Mouse (Mus musculus): ENCODE measurements around the gene Krt84. TPM values are rescaled to one million over a fixed set of nuclear protein-coding genes. Genes with fewer than 3 reads are reported as not detected.

Gene Krt84
- polyA plus RNA-seq, 2 experiments: 1.8 to 8.1 TPM

- ATAC-seq (ENCODE audit: low FRiP score, low read depth): no peak
- no peak for TF ChIP-seq POLR2A (IDR thresholded peaks at IDR 0.05; ENCODE audit: borderline replicate concordance, extremely low read depth, insufficient read depth, insufficient read length)
- Histone ChIP-seq H3K27me3 (ENCODE audit: control insufficient read depth, insufficient read depth, low read length) (no peaks in the 10 kb centered on the region), H3K4me2 (replicated peaks; ENCODE audit: low read depth, low read length, severe bottlenecking) (no peak overlapping the region), H3K4me3 (replicated peaks; ENCODE audit: low read length) (no peak overlapping the region), H3K36me3 (ENCODE audit: control insufficient read depth, insufficient read depth, low read length) (no peaks in the 10 kb centered on the region), H3K4me1 (ENCODE audit: control insufficient read depth, insufficient read depth, low read length) (no peaks in the 10 kb centered on the region), H3K9ac (ENCODE audit: low read depth, low read length, severe bottlenecking) (no peak overlapping the region), H3K9me3 (ENCODE audit: control insufficient read depth, low read length) (no peaks in the 10 kb centered on the region), H3K27ac (replicated peaks; ENCODE audit: low read depth, low read length) (no peak overlapping the region)
- DNase-seq (ENCODE audit: low spot score): no peak
- WGBS: 75% methylated on average over 11 of the region's 11 CpGs
Observed at GRCm38 (mm10) chr15:101485911-101486635, 46.5 kb downstream of the Krt84 start.

GRCm38 (mm10) chr15:101484939-101485338, 47.7 kb downstream of the Krt84 start:
- no peak for DNase-seq (ENCODE audit: low spot score)
- no peak overlapping the region for H3K9ac ChIP-seq (ENCODE audit: low read depth, low read length, severe bottlenecking)
- WGBS: 53% methylated on average over 1 of the region's 1 CpGs
- ATAC-seq (ENCODE audit: low FRiP score, low read depth): no peak
- H3K9me3 ChIP-seq (ENCODE audit: control insufficient read depth, low read length): no peaks in the 10 kb centered on the region
- no peaks in the 10 kb centered on the region for H3K4me1 ChIP-seq (ENCODE audit: control insufficient read depth, insufficient read depth, low read length)
- no peak for TF ChIP-seq POLR2A (IDR thresholded peaks at IDR 0.05; ENCODE audit: borderline replicate concordance, extremely low read depth, insufficient read depth, insufficient read length)
- H3K4me3 ChIP-seq (replicated peaks; ENCODE audit: low read length): no peak overlapping the region
- no peak overlapping the region for H3K27ac ChIP-seq (replicated peaks; ENCODE audit: low read depth, low read length)
- H3K36me3 ChIP-seq (ENCODE audit: control insufficient read depth, insufficient read depth, low read length): no peaks in the 10 kb centered on the region
- no peak overlapping the region for H3K4me2 ChIP-seq (replicated peaks; ENCODE audit: low read depth, low read length, severe bottlenecking)
- H3K27me3 ChIP-seq (ENCODE audit: control insufficient read depth, insufficient read depth, low read length): no peaks in the 10 kb centered on the region

- Histone ChIP-seq H3K4me3 (replicated peaks; ENCODE audit: low read length) (no peak overlapping the region), H3K4me2 (replicated peaks; ENCODE audit: low read depth, low read length, severe bottlenecking) (no peak overlapping the region), H3K9ac (ENCODE audit: low read depth, low read length, severe bottlenecking) (no peak overlapping the region), H3K27ac (replicated peaks; ENCODE audit: low read depth, low read length) (no peak overlapping the region), H3K36me3 (ENCODE audit: control insufficient read depth, insufficient read depth, low read length) (no peaks in the 10 kb centered on the region), H3K9me3 (ENCODE audit: control insufficient read depth, low read length) (no peaks in the 10 kb centered on the region), H3K27me3 (ENCODE audit: control insufficient read depth, insufficient read depth, low read length) (peaks cover 7% of the 10 kb centered on the region; the same call in 1 of the 2 replicates), H3K4me1 (ENCODE audit: control insufficient read depth, insufficient read depth, low read length) (0 out of 2 replicates have a peak, but pooled peaks cover 4% of the 10 kb centered on the region)
- no peak for TF ChIP-seq POLR2A (IDR thresholded peaks at IDR 0.05; ENCODE audit: borderline replicate concordance, extremely low read depth, insufficient read depth, insufficient read length)
- ATAC-seq (ENCODE audit: low FRiP score, low read depth) (no peak), DNase-seq (ENCODE audit: low spot score) (no peak)
- 63% methylated on average over 1 of the region's 1 CpGs for WGBS
Observed at GRCm38 (mm10) chr15:101483646-101484045, 49.0 kb downstream of the Krt84 start.

DNA sequence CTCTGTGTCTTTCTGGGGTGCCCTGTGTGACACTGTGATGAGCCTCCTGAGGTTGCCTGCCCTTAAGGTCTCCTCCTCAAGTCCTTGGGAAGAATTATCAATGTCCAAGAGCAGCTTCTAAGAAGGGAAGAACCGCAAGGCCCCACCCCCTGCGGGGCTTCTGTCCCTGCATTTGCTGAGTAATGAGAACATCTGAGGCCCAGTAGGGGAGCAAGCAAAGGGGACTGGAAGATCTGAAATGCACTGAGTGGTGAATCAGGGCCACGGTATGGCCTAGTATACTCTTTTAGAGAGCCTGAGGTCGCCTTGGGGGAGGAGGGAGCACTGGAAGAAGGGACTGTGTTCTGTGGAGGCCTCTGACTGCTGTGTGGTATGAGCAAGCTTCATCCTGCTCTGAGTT, 50.6 kb downstream of the Krt84 start:
- no peaks in the 10 kb centered on the region for H3K9me3 ChIP-seq (ENCODE audit: control insufficient read depth, low read length)
- H3K27ac ChIP-seq (replicated peaks; ENCODE audit: low read depth, low read length): no peak overlapping the region
- H3K4me1 ChIP-seq (ENCODE audit: control insufficient read depth, insufficient read depth, low read length): 0 out of 2 replicates have a peak, but pooled peaks cover 4% of the 10 kb centered on the region
- no peak overlapping the region for H3K4me2 ChIP-seq (replicated peaks; ENCODE audit: low read depth, low read length, severe bottlenecking)
- TF ChIP-seq POLR2A (IDR thresholded peaks at IDR 0.05; ENCODE audit: borderline replicate concordance, extremely low read depth, insufficient read depth, insufficient read length): no peak
- no peak for ATAC-seq (ENCODE audit: low FRiP score, low read depth)
- no peak for DNase-seq (ENCODE audit: low spot score)
- H3K27me3 ChIP-seq (ENCODE audit: control insufficient read depth, insufficient read depth, low read length): peaks cover 9% of the 10 kb centered on the region; the same call in 1 of the 2 replicates
- no peak overlapping the region for H3K4me3 ChIP-seq (replicated peaks; ENCODE audit: low read length)
- H3K9ac ChIP-seq (ENCODE audit: low read depth, low read length, severe bottlenecking): no peak overlapping the region
- WGBS: 47% methylated on average over 4 of the region's 4 CpGs
- no peaks in the 10 kb centered on the region for H3K36me3 ChIP-seq (ENCODE audit: control insufficient read depth, insufficient read depth, low read length)

DNA sequence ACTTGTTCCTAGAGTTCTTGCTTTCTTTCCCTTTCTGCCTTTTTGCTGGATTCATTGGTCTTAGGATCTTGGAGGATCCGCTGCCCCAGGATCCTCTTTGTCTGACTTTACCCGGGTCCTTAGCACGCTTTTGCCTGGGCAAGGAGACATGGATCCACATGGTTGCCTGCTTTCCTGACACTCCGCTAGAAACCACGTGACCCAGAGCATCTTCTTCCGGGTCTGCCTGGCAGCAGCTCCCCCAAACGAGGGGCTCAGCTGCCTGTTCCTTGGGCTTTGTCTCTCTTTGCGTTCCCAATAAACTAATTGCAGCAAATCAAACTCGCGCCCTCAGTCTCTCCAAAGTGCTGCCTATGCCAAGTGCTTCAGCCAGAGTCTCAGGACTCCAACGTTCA, 53.0 kb downstream of the Krt84 start:
- peak overlapping the region; percentile 24 for H3K4me3 ChIP-seq (replicated peaks; ENCODE audit: low read length)
- H3K36me3 ChIP-seq (ENCODE audit: control insufficient read depth, insufficient read depth, low read length): no peaks in the 10 kb centered on the region
- no peak overlapping the region for H3K9ac ChIP-seq (ENCODE audit: low read depth, low read length, severe bottlenecking)
- H3K4me2 ChIP-seq (replicated peaks; ENCODE audit: low read depth, low read length, severe bottlenecking): peak overlapping the region; percentile 48
- 32% methylated on average over 11 of the region's 11 CpGs for WGBS
- no peak for DNase-seq (ENCODE audit: low spot score)
- peaks cover 9% of the 10 kb centered on the region; the same call in 1 of the 2 replicates for H3K27me3 ChIP-seq (ENCODE audit: control insufficient read depth, insufficient read depth, low read length)
- no peaks in the 10 kb centered on the region for H3K9me3 ChIP-seq (ENCODE audit: control insufficient read depth, low read length)
- no peak overlapping the region for H3K27ac ChIP-seq (replicated peaks; ENCODE audit: low read depth, low read length)
- ATAC-seq (ENCODE audit: low FRiP score, low read depth): no peak
- 0 out of 2 replicates have a peak, but pooled peaks cover 4% of the 10 kb centered on the region for H3K4me1 ChIP-seq (ENCODE audit: control insufficient read depth, insufficient read depth, low read length)
- TF ChIP-seq POLR2A (IDR thresholded peaks at IDR 0.05; ENCODE audit: borderline replicate concordance, extremely low read depth, insufficient read depth, insufficient read length): no peak
